Mouse (Mus musculus): ENCODE measurements around the gene Mt3.

Gene Mt3

DNA sequence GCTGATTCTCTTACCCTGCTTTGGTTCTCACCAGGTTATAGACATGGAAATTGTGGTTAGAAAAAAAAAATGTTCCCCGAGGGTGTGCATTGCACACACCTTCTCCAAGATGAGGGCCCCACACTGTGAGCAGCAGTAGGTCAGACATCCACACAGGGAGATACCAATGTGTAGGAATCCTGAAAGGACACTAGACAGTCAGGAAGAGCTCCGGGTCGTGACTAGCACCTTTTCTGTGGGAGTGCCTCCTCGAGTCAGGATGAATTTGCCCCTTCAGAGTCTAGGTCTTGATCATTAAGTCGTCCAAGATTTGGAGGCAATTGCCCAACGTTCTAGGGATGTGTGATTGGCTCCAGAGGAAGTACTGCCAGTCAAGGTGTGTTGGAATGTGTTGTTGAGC is 33.4 kb downstream of the Mt3 start:
- DNase-seq (ENCODE audit: low spot score) = no peak

DNA sequence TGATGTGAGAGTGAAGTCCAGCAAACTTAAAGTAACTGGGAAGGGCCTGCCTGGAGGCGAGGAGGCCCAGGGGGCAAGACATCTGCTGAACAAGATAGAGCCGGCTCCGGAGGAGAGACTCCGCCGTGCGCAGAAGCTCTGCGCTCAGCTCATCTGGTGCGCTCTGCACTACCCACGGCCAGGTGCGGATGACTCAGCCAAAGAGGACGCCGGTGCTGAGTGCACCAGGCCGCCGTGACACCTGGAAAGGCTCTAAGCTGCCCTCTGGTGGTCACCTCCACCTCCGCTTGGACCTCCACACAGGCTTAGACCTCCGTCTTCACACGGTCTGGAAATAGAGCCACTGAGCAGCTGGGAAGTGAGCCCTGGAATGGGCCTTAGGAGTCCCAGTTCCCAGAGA is 34.1 kb downstream of the Mt3 start:
- peak; percentile 81 for DNase-seq (ENCODE audit: low spot score)

DNA sequence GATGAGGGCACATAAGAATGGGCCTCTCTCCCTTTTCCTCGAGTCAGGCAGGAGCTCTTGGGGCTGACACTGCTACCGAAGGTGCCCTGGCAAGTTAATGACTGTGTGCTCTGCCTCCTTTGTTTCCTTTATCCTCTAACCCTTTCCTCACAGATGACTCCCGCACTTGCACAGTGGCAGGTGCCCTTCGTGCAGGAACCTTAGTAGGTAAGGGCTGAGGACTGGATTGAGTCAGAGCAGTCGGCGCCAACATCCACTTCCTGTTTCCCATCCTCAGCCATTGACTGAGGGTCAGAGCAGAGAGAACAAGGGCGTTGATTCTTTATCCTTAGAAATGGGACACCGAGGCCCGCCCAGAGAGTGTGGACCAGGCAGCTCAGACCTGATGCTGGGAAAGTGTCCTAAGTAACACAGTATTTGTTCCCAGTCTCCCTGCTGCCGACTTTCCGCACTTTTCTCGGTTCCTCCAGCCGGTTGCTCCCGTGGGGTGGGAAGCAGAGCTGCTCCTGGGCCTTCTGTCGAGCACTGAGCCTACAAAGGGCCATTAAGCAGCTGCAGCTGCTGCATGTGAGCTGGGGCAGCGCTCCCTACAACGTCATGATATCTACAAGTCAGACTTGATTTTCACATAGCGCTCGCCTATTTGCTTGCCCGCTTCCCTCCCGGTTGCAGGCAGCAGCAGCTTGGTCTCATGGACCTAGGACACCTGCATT is 35.0 kb downstream of the Mt3 start:
- DNase-seq (ENCODE audit: low spot score) = peak; percentile 42

DNA sequence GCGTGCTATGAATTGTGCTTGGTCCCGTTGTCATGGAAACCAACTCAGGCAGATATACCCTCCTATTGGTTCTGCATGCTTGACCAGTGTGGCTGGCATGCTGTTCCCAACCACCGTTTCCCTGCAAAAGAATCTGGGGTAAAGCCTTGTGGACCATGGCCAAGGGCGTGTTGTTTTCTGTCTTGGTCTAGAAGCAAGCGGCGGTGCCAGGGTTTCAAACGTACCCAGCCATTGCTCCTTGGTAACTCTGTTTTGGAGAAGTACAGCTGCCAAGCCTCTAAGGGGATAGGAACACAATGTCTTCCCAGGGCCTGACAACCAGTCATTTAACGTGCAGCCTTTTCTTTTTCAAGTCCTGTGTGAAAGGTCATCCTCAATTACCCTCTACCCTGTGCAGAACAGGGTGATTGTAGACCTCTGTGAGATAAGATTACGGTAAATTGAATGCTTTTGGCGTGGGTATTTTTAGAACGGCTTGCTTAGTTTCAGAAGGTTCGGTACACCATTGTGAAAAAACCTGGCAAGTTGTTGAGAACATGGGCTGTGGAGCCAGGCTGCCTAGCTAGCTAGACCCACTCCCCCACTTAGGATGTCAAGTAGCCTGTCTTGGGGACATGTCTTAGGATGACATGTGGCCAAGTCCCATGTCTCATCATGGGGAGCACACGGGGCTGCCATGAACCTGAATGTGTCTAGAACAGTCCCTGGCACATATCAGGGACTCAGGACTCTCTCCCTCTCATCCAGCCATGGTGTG is 37.0 kb downstream of the Mt3 start:
- no peak for DNase-seq (ENCODE audit: low spot score)

DNA sequence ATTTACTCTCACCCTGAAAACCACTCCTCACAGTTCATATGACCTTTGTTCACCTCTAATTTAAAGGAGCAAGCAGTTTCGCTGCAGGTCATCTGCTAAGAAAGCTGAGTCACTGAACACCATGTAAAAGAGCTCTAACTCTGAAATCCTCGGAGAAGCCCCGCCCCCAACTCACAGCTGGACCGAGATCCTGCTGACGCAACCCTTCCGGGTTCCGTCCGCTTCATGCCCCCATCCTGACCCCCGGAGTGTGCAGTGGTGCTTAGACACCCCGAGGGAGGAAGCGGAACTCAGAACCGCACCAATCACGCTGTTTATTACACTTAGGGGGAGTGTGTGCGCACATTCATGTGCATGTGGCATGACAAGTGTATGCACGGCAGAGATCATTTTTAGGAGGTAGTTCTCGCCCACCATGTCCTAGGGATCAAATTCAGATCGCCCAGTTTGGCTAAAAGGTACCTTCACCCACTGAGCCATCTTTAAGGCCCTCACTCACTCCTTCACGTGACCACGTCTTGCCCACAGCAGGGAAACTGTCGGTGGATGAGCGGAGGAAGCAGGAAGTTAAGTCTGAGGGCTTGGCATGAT is 38.8 kb downstream of the Mt3 start:
- DNase-seq (ENCODE audit: low spot score) = peak; percentile 74

DNA sequence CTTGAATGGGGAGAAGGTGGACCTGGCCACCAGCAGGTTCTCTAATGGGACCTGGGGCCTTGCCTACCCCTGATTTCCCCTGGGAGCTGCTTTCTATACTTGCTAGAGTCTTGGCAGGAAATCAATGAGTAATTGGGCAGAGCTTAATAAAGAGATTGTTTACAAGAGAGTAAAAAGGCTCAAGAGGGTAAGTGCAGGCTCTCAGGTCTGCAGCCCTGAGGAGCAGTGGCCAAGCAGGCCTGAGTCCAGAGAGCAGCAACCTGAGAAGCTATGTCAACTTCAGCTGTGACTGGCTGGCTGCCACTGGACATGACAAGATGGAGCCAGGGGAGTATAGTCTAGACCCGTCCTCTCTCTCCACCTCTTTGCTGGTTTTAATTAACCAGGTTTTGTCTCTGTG is 40.5 kb downstream of the Mt3 start:
- no peak for DNase-seq (ENCODE audit: low spot score)

DNA sequence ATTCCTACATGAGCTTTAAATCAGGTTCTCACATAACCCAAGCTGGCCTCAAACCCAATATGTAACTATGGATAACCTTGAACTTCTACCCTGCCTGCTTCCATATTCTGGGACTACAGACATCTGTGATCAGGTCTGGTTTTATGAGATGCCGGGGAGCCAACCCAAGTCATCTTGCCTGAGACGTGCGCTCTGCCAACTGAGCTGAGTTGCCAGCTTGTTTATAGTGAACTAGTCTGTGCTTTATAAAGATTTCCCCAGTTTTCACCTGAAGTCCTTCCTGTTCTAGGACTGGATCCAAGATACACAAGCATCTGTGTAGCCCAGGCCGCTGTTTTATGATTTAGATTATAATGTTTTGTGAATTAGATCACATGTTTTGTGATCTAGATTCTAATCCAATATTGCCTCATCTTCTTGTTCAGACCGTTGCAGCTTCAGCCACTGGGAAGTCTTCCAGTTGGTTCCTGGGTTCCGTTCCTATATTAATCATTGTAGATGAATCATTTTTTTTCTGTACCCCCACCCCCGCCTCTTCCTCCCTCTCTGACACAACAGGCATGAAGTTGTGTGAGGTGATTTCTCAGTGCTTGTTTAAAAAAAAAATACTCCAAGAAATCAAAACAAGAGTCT is 42.3 kb downstream of the Mt3 start:
- DNase-seq (ENCODE audit: low spot score) = no peak

DNA sequence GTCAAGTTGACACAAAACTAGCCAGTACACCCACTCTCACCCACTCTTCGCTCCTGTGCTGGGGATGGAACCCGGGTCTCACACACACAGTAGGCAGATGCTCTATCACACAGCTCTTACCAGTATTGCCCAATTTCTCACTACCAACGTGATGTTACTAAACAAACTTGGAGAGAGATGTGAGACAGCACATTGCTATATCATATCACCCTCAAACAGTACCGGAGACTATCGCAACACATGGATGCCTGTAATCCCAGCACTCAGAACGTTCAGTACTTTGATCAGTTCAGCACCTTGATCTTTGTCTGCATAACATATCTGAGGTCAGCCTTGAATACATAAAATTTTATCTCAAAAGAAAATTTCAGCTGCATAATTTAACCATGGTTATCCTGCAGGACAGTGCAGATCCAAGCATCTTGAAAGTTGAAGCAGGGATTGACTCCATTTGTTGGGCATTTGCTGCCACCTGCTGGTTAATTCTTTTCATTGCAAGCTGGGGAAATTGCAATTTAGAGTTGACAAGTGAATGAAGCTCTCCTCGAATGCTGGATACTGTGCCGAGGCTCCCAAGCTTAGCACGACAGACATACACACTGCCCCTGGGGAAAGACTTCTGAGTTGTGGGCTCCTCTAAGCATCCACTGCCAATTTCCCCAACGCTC is 46.9 kb downstream of the Mt3 start:
- DNase-seq (ENCODE audit: low spot score) = peak; percentile 94
